Mouse (Mus musculus) MEL-GATA-1-ER (cell line): ENCODE results near the gene Kcnv2.

Source experiments
- DNase-seq: peaks from one replicate; pipeline ENCODE4 v3.0.0-alpha.2; 2012; ENCODE audit warnings: low read depth; ENCODE audit errors: extremely low read depth

The Kcnv2 gene

DNA sequence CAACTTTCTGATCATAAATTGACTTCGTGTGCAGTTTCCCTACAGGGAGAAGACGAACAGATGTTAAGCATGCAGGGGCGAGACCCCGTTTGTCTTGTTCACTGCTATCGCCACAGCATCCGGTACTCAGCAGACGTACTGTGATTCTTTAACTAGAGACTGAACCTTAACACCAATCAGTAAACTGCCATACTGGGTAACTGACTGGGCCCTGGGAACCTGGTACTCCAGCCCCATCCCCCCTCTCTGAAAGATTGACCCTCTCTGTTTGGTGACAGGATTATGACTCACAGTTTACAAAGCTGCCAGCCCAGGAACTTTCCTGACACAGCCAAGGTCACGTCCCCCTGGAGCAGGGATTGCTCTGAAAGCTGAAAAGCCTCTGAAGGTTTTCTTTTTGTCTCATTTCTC is 42.1 kb downstream of the Kcnv2 start:
- DNase-seq, result no peak

DNA sequence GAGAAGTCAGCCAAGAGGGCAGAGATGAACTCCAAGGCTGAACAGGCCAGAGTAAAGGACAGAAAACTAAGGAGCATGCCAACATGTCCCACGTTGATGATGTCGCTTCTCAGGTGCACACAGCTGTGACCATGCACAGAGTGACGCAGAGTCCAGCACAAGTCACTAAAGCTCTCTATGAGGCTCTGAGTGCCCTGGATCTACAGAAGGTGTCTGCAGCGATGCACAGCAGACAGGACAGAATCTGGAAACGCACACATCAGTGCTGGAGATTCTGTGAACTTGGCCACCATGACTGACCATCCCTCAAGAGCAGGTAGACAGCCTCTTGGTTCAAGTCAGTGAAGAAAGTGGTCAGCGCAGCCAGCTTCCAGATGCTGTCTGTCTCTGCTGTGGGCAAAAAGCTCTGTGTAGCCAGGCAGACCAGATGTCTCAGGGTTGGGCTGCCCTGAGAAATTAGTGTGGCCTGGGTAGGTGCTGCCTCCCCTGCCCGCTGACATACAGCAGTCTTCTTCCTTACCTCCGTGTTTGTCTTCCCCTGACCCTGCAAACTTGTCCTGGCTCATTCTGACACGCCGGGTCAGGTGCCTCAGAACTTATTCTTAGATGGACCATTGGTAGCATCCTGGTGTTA is 43.8 kb downstream of the Kcnv2 start:
- DNase-seq, result no peak

- DNase-seq, result no peak
Observed at GRCm38 (mm10) chr19:27369461-27370135, 47.2 kb downstream of the Kcnv2 start.

DNA sequence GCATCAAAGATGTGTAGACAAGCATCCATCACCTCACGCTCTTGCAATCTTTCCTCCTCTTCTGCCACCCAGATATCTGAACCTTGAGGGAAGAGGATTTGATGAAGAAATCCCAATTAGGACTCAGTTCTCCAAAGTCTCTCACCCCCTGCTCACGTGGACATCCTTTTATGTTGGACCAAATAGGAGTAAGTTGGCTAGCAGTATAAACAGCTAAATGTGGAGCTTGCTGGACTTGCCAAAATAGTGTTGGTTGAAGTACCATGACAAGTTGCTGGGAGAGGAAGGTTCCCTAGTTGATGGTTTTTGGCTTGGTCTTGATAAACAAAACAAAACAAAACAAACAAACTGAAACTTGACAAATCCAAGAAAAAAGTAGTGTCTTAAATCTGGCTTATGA is 47.8 kb downstream of the Kcnv2 start:
- DNase-seq, result no peak

DNA sequence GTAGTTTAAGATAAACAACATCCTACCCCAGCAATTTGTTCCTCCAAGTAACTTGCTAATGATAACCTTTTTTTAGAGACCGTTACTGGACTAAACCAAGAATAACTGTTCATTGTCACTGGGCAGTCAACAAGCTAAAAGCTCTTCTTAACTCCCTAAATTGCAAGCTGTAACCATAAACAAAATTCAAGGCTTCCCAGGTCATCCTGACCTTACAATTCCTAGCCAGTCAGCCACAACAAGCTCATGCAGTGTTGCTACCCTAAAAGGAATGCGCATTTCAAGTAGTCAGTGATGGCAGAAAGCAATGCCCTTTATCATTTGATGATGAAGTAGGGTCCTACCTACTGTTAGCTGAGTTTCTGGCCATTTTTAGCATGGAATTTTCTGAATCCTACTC is 48.4 kb downstream of the Kcnv2 start:
- DNase-seq, result no peak

GRCm38 (mm10) chr19:27379712-27380401 is 57.5 kb downstream of the Kcnv2 start:
- DNase-seq, result no peak

GRCm38 (mm10) chr19:27382131-27382530 is 59.7 kb downstream of the Kcnv2 start:
- no peak for DNase-seq

GRCm38 (mm10) chr19:27383266-27383665 is 60.9 kb downstream of the Kcnv2 start:
- no peak for DNase-seq

GRCm38 (mm10) chr19:27385304-27385703 is 62.9 kb downstream of the Kcnv2 start:
- DNase-seq, result no peak
